Mouse (Mus musculus) embryonic facial prominence, embryonic 10.5 days (tissue): ENCODE measurements around the gene Ikzf1. TPM values are rescaled to one million over a fixed set of nuclear protein-coding genes. Genes with fewer than 3 reads are reported as not detected.
A peak's percentile ranks its signal among the peaks of the same experiment; 100 is the strongest.

ENCODE experiments used
- DNase-seq: peaks from one replicate; pipeline ENCODE4 v3.0.0-alpha.2; 2017; ENCODE audit warnings: low spot score
- H3K27ac ChIP-seq: fragments of 300-500 bp; sonication (generic); replicated peaks from 2 replicates; pipeline ENCODE4 v1.5.1; 2016; ENCODE audit warnings: mild to moderate bottlenecking
- H3K27me3 ChIP-seq: fragments of 300-500 bp; sonication (generic); replicated peaks from 2 replicates; pipeline ENCODE4 v1.6.1; 2016; ENCODE audit warnings: low read depth, mild to moderate bottlenecking; ENCODE audit not compliant: poor library complexity, severe bottlenecking
- H3K36me3 ChIP-seq: fragments of 300-500 bp; sonication (generic); replicated peaks from 2 replicates; pipeline ENCODE4 v1.6.1; 2016; ENCODE audit warnings: mild to moderate bottlenecking, moderate library complexity
- H3K4me1 ChIP-seq: fragments of 300-500 bp; sonication (generic); 2 replicates; pipeline ENCODE4 v1.6.1; 2016
- H3K4me3 ChIP-seq: fragments of 300-500 bp; sonication (generic); 2 replicates; pipeline ENCODE4 v1.5.1; 2016; ENCODE audit warnings: mild to moderate bottlenecking, moderate library complexity
- H3K9me3 ChIP-seq: fragments of 300-500 bp; sonication (generic); 2 replicates; pipeline ENCODE4 v1.6.1; 2016; ENCODE audit warnings: mild to moderate bottlenecking
- WGBS: fragments of 180-500 bp; shearing (Covaris S2); methylation state at CpG from one replicate; pipeline ENCODE4 v1.1.7; 2016; 5-methylcytosine and 5-hydroxymethylcytosine counted together
- polyA plus RNA-seq: library from polyadenylated mRNA; unstranded; fragments of >200 nt; fragmentation: Nextera tagmentation; extraction: Ambion mirVana; gene quantifications from 2 replicates; pipeline ENCODE4 v1.2.1, GENCODE M21; 2016

Ikzf1 gene
- polyA plus RNA-seq, 1 experiment from 2014 or later = 3.1 TPM

GRCm38 (mm10) chr11:11809404-11810175 lies 124.8 kb downstream of the Ikzf1 start:
- H3K27me3 ChIP-seq = no peaks in the 10 kb centered on the region
- peak; percentile 84 for DNase-seq
- peaks cover 18% of the 10 kb centered on the region for H3K36me3 ChIP-seq
- WGBS = under 1% methylated on average over 11 of the region's 11 CpGs
- H3K27ac ChIP-seq = peak overlapping the region; percentile 99
- no peaks in the 10 kb centered on the region for H3K9me3 ChIP-seq
- peaks cover 43% of the 10 kb centered on the region for H3K4me1 ChIP-seq
- H3K4me3 ChIP-seq = peak overlapping the region; percentile 71

- WGBS = 25% methylated on average over 9 of the region's 9 CpGs
- Histone ChIP-seq H3K36me3 (no peaks in the 10 kb centered on the region), H3K27me3 (no peaks in the 10 kb centered on the region), H3K27ac (peak overlapping the region; percentile 99), H3K9me3 (no peaks in the 10 kb centered on the region), H3K4me3 (no peak overlapping the region), H3K4me1 (peaks cover 43% of the 10 kb centered on the region)
- peak; percentile 84 for DNase-seq
These were observed 127.2 kb downstream of the Ikzf1 start for GRCm38 (mm10) chr11:11811906-11812480.

GRCm38 (mm10) chr11:11815737-11816136 lies 130.9 kb downstream of the Ikzf1 start:
- no peak for DNase-seq
- H3K4me1 ChIP-seq = peaks cover 23% of the 10 kb centered on the region
- no peaks in the 10 kb centered on the region for H3K36me3 ChIP-seq
- H3K27ac ChIP-seq = peak overlapping the region; percentile 44
- H3K4me3 ChIP-seq = no peak overlapping the region
- 69% methylated on average over 3 of the region's 3 CpGs for WGBS
- H3K27me3 ChIP-seq = no peaks in the 10 kb centered on the region
- H3K9me3 ChIP-seq = no peaks in the 10 kb centered on the region

GRCm38 (mm10) chr11:11818797-11819196 lies 134.0 kb downstream of the Ikzf1 start:
- Histone ChIP-seq H3K27me3 (no peaks in the 10 kb centered on the region), H3K4me3 (no peak overlapping the region), H3K36me3 (no peaks in the 10 kb centered on the region), H3K4me1 (peaks cover 40% of the 10 kb centered on the region), H3K9me3 (no peaks in the 10 kb centered on the region), H3K27ac (peak overlapping the region; percentile 36)
- 84% methylated on average over 6 of the region's 6 CpGs for WGBS
- no peak for DNase-seq

- 90% methylated on average over 5 of the region's 5 CpGs for WGBS
- Histone ChIP-seq H3K4me1 (peaks cover 44% of the 10 kb centered on the region), H3K9me3 (no peaks in the 10 kb centered on the region), H3K4me3 (no peak overlapping the region), H3K36me3 (no peaks in the 10 kb centered on the region), H3K27ac (peak overlapping the region; percentile 36), H3K27me3 (no peaks in the 10 kb centered on the region)
- DNase-seq = no peak
These were observed 134.4 kb downstream of the Ikzf1 start for GRCm38 (mm10) chr11:11819206-11819605.

GRCm38 (mm10) chr11:11820251-11820650 lies 135.4 kb downstream of the Ikzf1 start:
- H3K27ac ChIP-seq = peak overlapping the region; percentile 97
- no peak overlapping the region for H3K4me3 ChIP-seq
- no peaks in the 10 kb centered on the region for H3K9me3 ChIP-seq
- WGBS = 9% methylated on average over 2 of the region's 2 CpGs
- H3K27me3 ChIP-seq = no peaks in the 10 kb centered on the region
- DNase-seq = peak; percentile 80
- peaks cover 54% of the 10 kb centered on the region for H3K4me1 ChIP-seq
- H3K36me3 ChIP-seq = no peaks in the 10 kb centered on the region

GRCm38 (mm10) chr11:11820737-11821136 lies 135.9 kb downstream of the Ikzf1 start:
- no peaks in the 10 kb centered on the region for H3K9me3 ChIP-seq
- no peak for DNase-seq
- no peaks in the 10 kb centered on the region for H3K27me3 ChIP-seq
- peaks cover 59% of the 10 kb centered on the region for H3K4me1 ChIP-seq
- WGBS = 57% methylated on average over 3 of the region's 3 CpGs
- H3K27ac ChIP-seq = peak overlapping the region; percentile 97
- no peak overlapping the region for H3K4me3 ChIP-seq
- no peaks in the 10 kb centered on the region for H3K36me3 ChIP-seq

- Histone ChIP-seq H3K4me3 (peak overlapping the region; percentile 35), H3K36me3 (no peaks in the 10 kb centered on the region), H3K4me1 (peaks cover 63% of the 10 kb centered on the region), H3K27me3 (no peaks in the 10 kb centered on the region), H3K27ac (peak overlapping the region; percentile 97), H3K9me3 (no peaks in the 10 kb centered on the region)
- 4% methylated on average over 16 of the region's 16 CpGs for WGBS
- peak; percentile 95 for DNase-seq
These were observed 136.7 kb downstream of the Ikzf1 start for GRCm38 (mm10) chr11:11821387-11821975.

Other genes starting within 250 kb of the Ikzf1 start
- 1.2 and 2.0 TPM in 2 replicates for gene Spata48, start 222.9 kb upstream of the Ikzf1 start, polyA plus RNA-seq
- 0.49 and 0.57 TPM in 2 replicates for gene Zpbp, start 222.6 kb upstream of the Ikzf1 start, polyA plus RNA-seq
- not detected in 2 replicates for gene 4930512M02Rik, start 57.2 kb upstream of the Ikzf1 start, polyA plus RNA-seq
- gene Fignl1, start 124.0 kb downstream of the Ikzf1 start, polyA plus RNA-seq = 105 and 112 TPM in 2 replicates
- gene Ddc, start 213.1 kb downstream of the Ikzf1 start, polyA plus RNA-seq = 6.9 and 8.8 TPM in 2 replicates